ENCODE assay signal across 11 mouse cellular contexts in genomic region chr5:112371933-112372332, GRCm38 (mm10). TPM values are rescaled to one million over a fixed set of nuclear protein-coding genes. Genes with fewer than 3 reads are reported as not detected.
A peak's percentile ranks its signal among the peaks of the same experiment; 100 is the strongest.
DNase-seq lines count a peak whose midpoint lies in the region; ATAC-seq lines count a peak whose summit lies in the region.
"Had no signal": no experiment of that assay in that cellular context is flagged by ENCODE, and none has a peak within 500 bp of the region (broad histone marks: within the 10 kb centered on the region; RNA-seq: fewer than 3 reads in every experiment).

No protein-coding gene starts in this region.

- peak; percentile 90 for ATAC-seq in neural tube, embryonic 12.5 days (ENCODE audit: low FRiP score, low read depth)
- ATAC-seq in heart, embryonic 11.5 days (replicated peaks; ENCODE audit: insufficient number of reproducible peaks, low FRiP score, low TSS enrichment), result no peak

- peak overlapping the region; percentile 41 for H3K9ac ChIP-seq in neural tube, embryonic 12.5 days
- no peak overlapping the region for H3K9ac ChIP-seq in heart, embryonic 11.5 days (ENCODE audit: low read depth, low read length)

- H3K27me3 ChIP-seq in forebrain, embryonic 10.5 days (ENCODE audit: poor library complexity, severe bottlenecking), result no peaks in the 10 kb centered on the region
- H3K27me3 ChIP-seq in neural tube, embryonic 12.5 days (replicated peaks), result no peaks in the 10 kb centered on the region
- peaks cover 3% of the 10 kb centered on the region for H3K27me3 ChIP-seq in heart, embryonic 11.5 days (ENCODE audit: control insufficient read depth, insufficient read depth, low read length)
- H3K27me3 ChIP-seq: CH12.LX had no signal

- peak overlapping the region; percentile 9; the same call in 1 of the 2 replicates for H3K4me3 ChIP-seq in forebrain, embryonic 10.5 days
- no peak overlapping the region for H3K4me3 ChIP-seq in neural tube, embryonic 12.5 days
- no peak overlapping the region for H3K4me3 ChIP-seq in heart, embryonic 11.5 days (ENCODE audit: low read depth, low read length)
- H3K4me3 ChIP-seq: myocyte had no signal

- H3K4me2 ChIP-seq in neural tube, embryonic 12.5 days (replicated peaks), result peak overlapping the region; percentile 44
- no peak overlapping the region for H3K4me2 ChIP-seq in heart, embryonic 11.5 days

- H3K4me1 ChIP-seq in forebrain, embryonic 10.5 days, result peaks cover 37% of the 10 kb centered on the region
- peaks cover 39% of the 10 kb centered on the region for H3K4me1 ChIP-seq in neural tube, embryonic 12.5 days
- H3K4me1 ChIP-seq in heart, embryonic 11.5 days (ENCODE audit: control insufficient read depth, insufficient read depth, low read length), result no peaks in the 10 kb centered on the region

- intact Hi-C loops in gastrocnemius, postnatal 36 days (cut with DNase I), result no loop called here

- no peaks in the 10 kb centered on the region for H3K9me3 ChIP-seq in forebrain, embryonic 10.5 days
- no peaks in the 10 kb centered on the region for H3K9me3 ChIP-seq in neural tube, embryonic 12.5 days
- H3K9me3 ChIP-seq in heart, embryonic 11.5 days (replicated peaks; ENCODE audit: control insufficient read depth, low read length), result no peaks in the 10 kb centered on the region

- DNase-seq in cerebellum, adult 11-12 months, result peak; percentile 79
- peak; percentile 62 for DNase-seq in forebrain, embryonic 10.5 days (ENCODE audit: extremely low spot score, low spot score)
- DNase-seq in layer of hippocampus, adult 8-10 months (ENCODE audit: low spot score in 2 of 2), result peak; percentile 83 to 87
- no peak for DNase-seq in gastrocnemius, postnatal 36 days
- DNase-seq in natural killer cell, adult 2 months (ENCODE audit: low spot score in 2 of 2), result no peak
- DNase-seq in adrenal gland, adult (ENCODE audit: inconsistent age in 2 of 2, low spot score in 1 of 2), result no peak
- DNase-seq: heart, adult 11 months had no signal

- H3K36me3 ChIP-seq in forebrain, embryonic 10.5 days (replicated peaks), result peaks cover 94% of the 10 kb centered on the region
- H3K36me3 ChIP-seq in neural tube, embryonic 12.5 days, result peaks cover 73% of the 10 kb centered on the region
- peaks cover 10% of the 10 kb centered on the region; the same call in 1 of the 2 replicates for H3K36me3 ChIP-seq in heart, embryonic 11.5 days (ENCODE audit: control insufficient read depth, insufficient read depth, low read length)

- WGBS in forebrain, embryonic 10.5 days, result 47% methylated on average over 7 of the region's 7 CpGs
- whole genome bisulfite sequencing in neural tube, embryonic 12.5 days, result 25% methylated on average over 7 of the region's 7 CpGs
- whole genome bisulfite sequencing in heart, embryonic 11.5 days (ENCODE audit: insufficient replicate concordance), result 76% methylated on average over 7 of the region's 7 CpGs

- H3K27ac ChIP-seq in forebrain, embryonic 10.5 days, result peak overlapping the region; percentile 82
- peak overlapping the region; percentile 68 for H3K27ac ChIP-seq in neural tube, embryonic 12.5 days
- H3K27ac ChIP-seq in heart, embryonic 11.5 days (ENCODE audit: low read depth, low read length), result no peak overlapping the region

RNA-seq across cellular contexts. Expression of gene Gm6583, which starts 16.1 kb away (rescaled TPM):
- 0.19 and 0.31 TPM in 2 replicates for polyA plus RNA-seq in forebrain, embryonic 10.5 days (2016; fragmentation: Nextera tagmentation; extraction: Ambion mirVana)
- total RNA-seq in layer of hippocampus, adult 8-10 months (2022), result not detected
- 0.20 and 0.28 TPM in 2 replicates for polyA plus RNA-seq in neural tube, embryonic 12.5 days (2016; fragmentation: Nextera tagmentation; extraction: Ambion mirVana)
- not detected for total RNA-seq in gastrocnemius, postnatal 36 days (2021)
- polyA plus RNA-seq in heart, embryonic 11.5 days (2014; fragmentation: Nextera tagmentation; extraction: Ambion mirVana), result 0.25 and 0.40 TPM in 2 replicates
- total RNA-seq: CH12.LX had no signal

RNA-seq across cellular contexts. Expression of gene Asphd2, which starts 22.7 kb away (rescaled TPM):
- polyA plus RNA-seq in forebrain, embryonic 10.5 days (2016; fragmentation: Nextera tagmentation; extraction: Ambion mirVana), result 11.9 and 15.0 TPM in 2 replicates
- total RNA-seq in layer of hippocampus, adult 8-10 months (2022), result 100 to 1,000 TPM; 181 to 186 (median 183) TPM
- polyA plus RNA-seq in neural tube, embryonic 12.5 days (2016; fragmentation: Nextera tagmentation; extraction: Ambion mirVana), result 55.2 and 67.7 TPM in 2 replicates
- total RNA-seq in gastrocnemius, postnatal 36 days (2021), result under 1 TPM; 0.36 to 0.74 TPM
- polyA plus RNA-seq in heart, embryonic 11.5 days (2014; fragmentation: Nextera tagmentation; extraction: Ambion mirVana), result 4.8 and 5.4 TPM in 2 replicates
- total RNA-seq: CH12.LX had no signal

RNA-seq across cellular contexts. Expression of gene Hps4, which starts 29.1 kb away (rescaled TPM):
- 32.7 and 33.6 TPM in 2 replicates for polyA plus RNA-seq in forebrain, embryonic 10.5 days (2016; fragmentation: Nextera tagmentation; extraction: Ambion mirVana)
- 10 to 100 TPM; 37.3 to 45.1 (median 39.2) TPM for total RNA-seq in layer of hippocampus, adult 8-10 months (2022)
- 36.1 and 38.4 TPM in 2 replicates for polyA plus RNA-seq in neural tube, embryonic 12.5 days (2016; fragmentation: Nextera tagmentation; extraction: Ambion mirVana)
- total RNA-seq in gastrocnemius, postnatal 36 days (2021), result 1 to 10 TPM; 3.8 to 4.2 TPM
- 19.3 and 21.4 TPM in 2 replicates for polyA plus RNA-seq in heart, embryonic 11.5 days (2014; fragmentation: Nextera tagmentation; extraction: Ambion mirVana)

RNA-seq across cellular contexts. Expression of gene Srrd, which starts 29.1 kb away (rescaled TPM):
- polyA plus RNA-seq in forebrain, embryonic 10.5 days (2016; fragmentation: Nextera tagmentation; extraction: Ambion mirVana), result 47.2 and 48.9 TPM in 2 replicates
- total RNA-seq in layer of hippocampus, adult 8-10 months (2022), result 10 to 100 TPM; 26.1 to 30.5 (median 28.1) TPM
- 59.5 and 60.2 TPM in 2 replicates for polyA plus RNA-seq in neural tube, embryonic 12.5 days (2016; fragmentation: Nextera tagmentation; extraction: Ambion mirVana)
- total RNA-seq in gastrocnemius, postnatal 36 days (2021), result 1 to 10 TPM; 2.8 to 3.4 TPM
- 24.5 and 27.3 TPM in 2 replicates for polyA plus RNA-seq in heart, embryonic 11.5 days (2014; fragmentation: Nextera tagmentation; extraction: Ambion mirVana)

RNA-seq across cellular contexts. Expression of gene Tfip11, which starts 45.8 kb away (rescaled TPM):
- polyA plus RNA-seq in forebrain, embryonic 10.5 days (2016; fragmentation: Nextera tagmentation; extraction: Ambion mirVana), result 41.7 and 42.0 TPM in 2 replicates
- total RNA-seq in layer of hippocampus, adult 8-10 months (2022), result 10 to 100 TPM; 40.5 to 43.7 (median 42.7) TPM
- polyA plus RNA-seq in neural tube, embryonic 12.5 days (2016; fragmentation: Nextera tagmentation; extraction: Ambion mirVana), result 38.8 and 40.3 TPM in 2 replicates
- 10 to 100 TPM; 12.0 to 12.4 TPM for total RNA-seq in gastrocnemius, postnatal 36 days (2021)
- polyA plus RNA-seq in heart, embryonic 11.5 days (2014; fragmentation: Nextera tagmentation; extraction: Ambion mirVana), result 13.7 and 15.9 TPM in 2 replicates

Comparison
In these comparisons a context has a peak if more than half of its experiments do, and no peak if none do; other contexts are left out.
1. DNase-seq: peak in cerebellum, adult 11-12 months (single experiment), forebrain, embryonic 10.5 days (single experiment) and layer of hippocampus, adult 8-10 months (2 of 2); none in gastrocnemius, postnatal 36 days (0 of 2), natural killer cell, adult 2 months (0 of 2) and adrenal gland, adult (0 of 2).